Mouse (Mus musculus) CD8-positive naive resting alpha-beta T cell, adult 2 months (primary cell): ENCODE results near the gene Drap1.

ENCODE experiments used
- DNase-seq, 2 experiments: peaks; one replicate each; pipeline ENCODE4 v3.0.0; 2022; ENCODE audit warnings: low read depth in 2 of 2, low spot score in 2 of 2

Gene Drap1

DNA sequence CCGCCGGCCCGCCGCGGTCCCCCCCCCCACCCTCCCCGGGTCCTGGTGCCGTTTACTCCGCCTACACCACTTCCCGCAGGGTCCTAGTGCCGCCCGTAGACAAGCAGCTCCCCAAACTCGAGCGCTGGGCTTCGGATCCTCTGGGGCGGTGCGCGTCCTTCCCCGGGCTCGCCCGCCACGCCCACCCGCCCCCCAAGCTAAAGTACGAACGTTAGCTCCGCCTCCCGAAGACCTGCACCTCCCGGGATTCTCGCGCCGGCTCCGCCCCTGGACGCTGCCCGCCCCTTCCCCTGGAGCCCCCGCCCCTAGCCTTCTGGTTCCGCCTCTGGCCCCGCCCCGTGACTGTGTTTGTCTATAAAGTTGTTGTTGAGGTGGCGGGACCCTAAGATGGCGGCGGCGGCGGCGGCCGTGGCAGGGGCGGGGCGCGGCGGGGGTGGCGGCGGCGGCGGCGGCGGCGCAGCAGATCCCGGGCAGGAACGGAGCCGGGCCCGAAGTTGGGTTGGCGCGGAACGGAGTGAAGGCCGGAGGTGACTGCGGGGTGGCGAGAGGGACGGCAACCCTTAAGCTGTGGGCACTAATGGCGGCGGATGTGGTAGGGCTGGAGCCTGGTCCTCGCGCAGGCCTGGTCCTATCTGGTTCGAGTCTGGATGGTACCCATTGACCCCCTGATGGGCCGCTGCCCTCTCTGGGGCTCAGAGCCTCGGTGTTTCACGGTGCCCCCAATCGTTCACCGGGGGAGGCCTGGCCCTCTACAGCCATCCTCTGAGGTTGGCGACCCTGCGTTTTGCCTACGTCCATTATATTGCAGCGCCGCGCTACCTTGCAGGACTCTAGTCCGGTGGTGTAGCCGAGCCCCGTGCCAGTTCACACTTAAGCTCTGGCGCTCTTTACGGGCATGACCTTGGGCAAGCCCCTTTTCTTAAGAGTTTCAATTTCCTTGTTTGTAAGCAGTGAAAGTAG is at the start of gene Drap1, which contains the start of gene AI837181:
TSS of gene Drap1 (minus strand) at position 198 of the 960 bp plus-strand sequence.
TSS of gene AI837181 (plus strand) at position 363 of the 960 bp plus-strand sequence.
- DNase-seq, result peak; percentile 90 to 92

DNA sequence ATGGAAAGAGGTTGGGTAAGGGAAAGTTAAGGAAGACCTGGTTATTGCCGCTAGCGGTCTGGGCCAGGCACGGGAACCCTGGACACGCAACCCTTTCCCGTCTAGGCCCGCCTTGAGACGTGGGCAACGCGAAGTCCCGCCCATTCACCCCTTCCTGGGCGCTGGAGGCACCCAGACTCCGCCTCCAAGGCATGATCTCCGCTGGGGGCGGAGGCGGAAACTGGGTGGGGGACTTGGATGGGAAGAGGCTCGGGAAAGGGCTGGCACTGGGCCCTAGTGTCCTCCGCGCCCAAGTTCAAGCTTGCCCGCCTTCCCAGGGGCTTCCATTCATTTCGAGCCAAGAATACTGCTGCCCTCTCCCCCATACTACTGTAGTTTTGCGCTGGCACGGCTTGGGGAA is 48.9 kb upstream of the Drap1 start, which contains the start of gene Efemp2:
TSS of gene Efemp2 (plus strand) at position 235 of the 400 bp plus-strand sequence.
- DNase-seq, result peak in 1 of 2 experiments; percentile 20

DNA sequence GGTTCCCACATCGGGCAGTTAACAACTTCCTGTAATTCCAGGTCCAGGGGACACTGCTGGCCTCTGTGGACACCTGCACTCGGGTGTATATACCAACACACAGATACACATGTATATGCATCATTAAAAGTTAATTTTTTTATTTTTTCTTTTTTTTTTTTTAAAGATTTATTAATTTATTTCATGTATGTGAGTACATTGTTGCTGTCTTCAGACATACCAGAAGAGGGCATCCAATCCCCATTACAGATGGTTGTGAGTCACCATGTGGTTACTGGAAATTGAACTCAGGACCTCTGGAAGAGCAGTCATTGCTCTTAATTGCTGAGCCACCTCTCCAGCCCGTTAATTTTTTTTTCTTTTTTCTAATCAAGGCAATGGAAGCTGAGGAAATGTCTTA is 48.1 kb upstream of the Drap1 start:
- no peak for DNase-seq

DNA sequence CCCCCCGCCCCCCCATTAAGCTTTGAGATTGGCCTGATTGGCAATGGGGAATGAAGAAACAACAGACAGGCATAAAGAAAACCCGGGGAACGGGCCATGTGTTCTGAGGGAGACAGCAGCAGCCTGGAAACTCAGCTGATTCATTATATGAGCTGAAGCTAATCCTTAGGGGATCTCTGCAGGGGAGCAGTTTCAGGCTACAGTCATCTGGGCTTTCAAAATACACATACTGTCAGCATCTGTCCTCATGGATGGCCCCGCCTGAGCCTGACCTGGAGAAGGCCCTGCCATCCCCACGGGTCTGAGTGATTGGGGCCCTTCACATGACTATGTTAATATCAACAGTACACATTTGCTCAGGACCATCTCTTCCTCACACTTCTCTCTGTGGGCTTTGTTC is 47.1 kb upstream of the Drap1 start:
- DNase-seq, result no peak

DNA sequence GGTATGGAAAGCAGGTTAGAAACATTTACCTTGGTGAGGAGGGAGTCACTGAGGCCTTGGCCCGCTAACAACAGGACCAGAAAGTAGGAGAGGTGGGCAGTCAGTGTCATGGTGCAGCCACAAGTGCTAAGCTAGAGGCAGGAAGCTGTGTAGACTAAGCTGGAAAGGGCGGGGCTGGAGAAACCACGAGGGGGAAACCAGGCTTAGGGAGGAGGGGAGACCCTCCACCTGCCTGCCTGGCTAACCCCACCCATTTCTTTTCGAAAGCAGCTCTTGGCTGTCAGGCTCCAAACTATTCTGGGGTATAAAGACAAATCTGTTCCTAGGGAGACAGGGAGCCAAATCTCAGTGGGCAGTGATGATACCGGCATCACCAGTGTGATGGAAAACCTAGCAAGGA is 43.6 kb upstream of the Drap1 start, which contains the start of gene Ctsw:
TSS of gene Ctsw (minus strand) at position 134 of the 400 bp plus-strand sequence.
- DNase-seq, result peak; percentile 49 to 63

DNA sequence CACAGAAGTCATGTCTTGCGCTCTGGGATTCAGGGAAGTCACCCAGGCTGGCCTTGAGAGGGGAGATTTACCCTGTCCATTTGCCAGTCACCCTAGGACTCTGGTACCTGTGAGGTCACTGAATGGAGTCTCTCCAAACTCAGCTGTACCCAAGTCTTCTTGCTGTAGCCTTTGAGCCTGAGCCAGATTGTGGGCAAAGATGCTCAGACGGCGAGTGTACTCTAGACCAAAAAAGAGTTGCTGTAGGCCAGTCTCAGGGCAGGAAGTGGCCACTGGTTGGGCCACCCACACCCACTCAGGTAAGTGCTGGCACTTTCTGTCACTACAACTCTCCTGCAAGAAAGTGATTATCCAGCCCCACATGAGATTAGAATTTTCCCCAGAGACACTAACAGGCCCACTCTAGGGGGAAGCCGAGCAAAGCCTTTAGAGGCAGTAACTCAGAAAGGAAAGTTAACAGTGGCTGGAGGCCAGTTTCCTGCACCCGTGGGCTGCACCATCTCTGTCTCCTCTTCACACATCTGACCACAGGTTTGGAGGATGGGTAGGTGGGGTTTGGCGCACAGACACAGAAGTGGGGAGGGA is 42.2 kb upstream of the Drap1 start:
- DNase-seq, result no peak

DNA sequence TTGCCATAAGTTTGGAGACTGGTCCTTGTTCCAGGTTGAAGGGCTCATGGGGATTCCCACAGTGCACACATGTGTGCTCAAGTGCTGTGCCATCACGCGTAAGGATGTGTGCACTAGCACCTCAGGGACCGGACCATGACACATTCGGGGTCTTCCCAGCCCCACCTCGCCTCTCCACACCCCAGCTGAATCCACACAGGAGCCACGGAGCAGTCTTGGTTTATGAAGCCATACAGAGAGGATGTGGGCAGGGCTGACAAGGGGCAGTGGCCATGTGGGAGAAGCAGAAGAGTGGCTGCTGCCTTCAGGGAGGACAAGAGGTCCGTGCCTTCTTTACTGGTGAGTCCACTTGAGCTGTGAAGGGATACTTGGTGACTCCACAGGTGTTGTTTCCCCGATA is 40.3 kb upstream of the Drap1 start:
- DNase-seq, result no peak

DNA sequence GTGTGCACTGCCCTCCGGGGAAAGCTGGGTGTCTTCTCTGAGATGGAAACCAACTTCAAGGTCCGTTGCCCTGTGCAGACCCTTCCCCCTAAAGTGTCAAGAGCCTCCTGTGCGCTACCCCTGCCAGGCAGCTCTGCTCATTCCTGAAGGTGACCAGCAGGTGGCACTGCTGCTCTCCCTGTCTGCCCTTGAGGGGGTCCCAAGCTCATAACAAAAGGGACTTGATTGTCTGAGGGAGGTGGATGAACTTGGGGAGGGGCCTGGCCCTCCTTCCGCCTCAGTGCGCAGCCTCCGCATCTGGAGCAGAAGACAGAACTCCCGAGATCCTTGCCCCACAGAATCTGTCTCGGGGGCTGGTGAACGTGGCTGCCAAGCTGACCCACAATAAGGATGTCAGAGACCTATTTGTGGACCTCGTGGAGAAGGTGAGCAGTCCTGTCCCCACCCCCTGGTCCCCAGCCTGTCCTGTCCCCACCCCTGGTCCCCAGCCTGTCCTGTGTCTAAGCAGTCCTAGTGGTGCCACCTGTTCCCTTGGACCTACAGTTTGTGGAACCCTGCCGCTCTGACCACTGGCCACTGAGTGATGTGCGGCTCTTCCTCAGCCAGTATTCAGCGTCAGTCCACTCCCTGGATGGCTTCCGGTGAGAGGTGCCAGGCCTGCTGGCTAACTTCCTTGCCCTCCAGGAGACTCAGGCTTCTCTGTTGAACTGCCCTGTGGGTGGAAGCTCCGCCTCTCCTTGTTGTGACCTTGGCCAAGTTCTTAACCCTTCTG is 39.2 kb upstream of the Drap1 start:
- peak; percentile 49 to 65 for DNase-seq

DNA sequence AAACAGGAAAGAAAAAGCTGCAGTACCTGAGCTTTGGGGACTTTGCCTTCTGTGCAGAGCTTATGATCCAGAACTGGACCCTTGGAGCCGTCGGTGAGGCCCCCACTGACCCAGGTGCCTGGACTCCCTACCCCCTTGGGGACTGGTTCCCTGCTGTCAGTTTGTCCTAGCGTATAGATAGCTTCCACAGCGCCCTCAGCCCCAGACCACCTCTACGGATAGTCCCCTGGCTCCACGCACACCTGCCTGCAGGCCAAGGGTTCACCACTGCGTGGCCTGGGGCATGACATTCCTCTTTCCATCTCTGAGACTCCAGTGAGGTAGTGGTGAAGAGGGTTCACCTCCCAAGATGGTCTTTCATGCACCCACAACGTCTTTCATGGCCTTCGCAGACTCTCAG is 38.4 kb upstream of the Drap1 start:
- no peak for DNase-seq

DNA sequence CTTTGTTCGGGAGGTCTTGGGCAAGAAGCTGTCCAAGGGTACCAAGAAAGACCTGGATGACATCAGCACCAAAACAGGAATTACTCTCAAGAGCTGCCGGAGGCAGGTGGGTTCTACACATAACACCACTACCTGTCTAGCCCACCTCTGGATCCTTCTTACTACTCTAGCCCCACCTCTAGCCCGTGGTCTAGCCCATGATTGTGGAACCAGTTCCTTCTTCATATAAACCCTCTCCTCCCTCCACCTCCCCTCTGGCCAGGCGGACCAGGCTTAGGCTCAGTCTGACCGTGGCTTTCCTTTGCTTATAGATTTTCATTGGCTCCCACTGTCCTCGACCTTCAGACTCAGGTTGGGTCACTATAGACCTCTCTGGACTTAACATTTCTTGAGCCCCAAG is 36.6 kb upstream of the Drap1 start:
- no peak for DNase-seq

DNA sequence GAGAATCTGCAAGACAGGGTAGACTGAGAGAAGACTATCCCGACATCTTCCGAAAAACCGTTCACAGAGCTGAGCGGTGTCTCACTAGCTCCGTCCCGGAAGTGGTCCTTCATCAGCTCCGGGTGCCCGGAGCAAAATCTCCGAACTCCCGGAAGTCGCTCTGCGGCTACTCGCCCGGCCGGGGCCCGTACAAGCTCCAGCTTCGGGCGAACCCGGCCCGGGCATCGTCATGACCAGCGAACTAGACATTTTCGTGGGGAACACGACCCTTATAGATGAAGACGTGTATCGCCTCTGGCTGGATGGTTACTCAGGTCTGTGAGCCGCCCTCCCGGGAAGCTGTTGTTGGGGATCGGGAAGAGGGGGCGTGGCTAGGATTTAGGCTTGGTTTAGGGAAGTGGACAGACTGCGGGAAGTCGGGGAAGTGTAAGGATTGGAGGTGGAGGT is 35.7 kb upstream of the Drap1 start, which contains the start of gene Fibp:
TSS of gene Fibp (plus strand) at position 151 of the 447 bp plus-strand sequence.
- peak; percentile 75 to 84 for DNase-seq

DNA sequence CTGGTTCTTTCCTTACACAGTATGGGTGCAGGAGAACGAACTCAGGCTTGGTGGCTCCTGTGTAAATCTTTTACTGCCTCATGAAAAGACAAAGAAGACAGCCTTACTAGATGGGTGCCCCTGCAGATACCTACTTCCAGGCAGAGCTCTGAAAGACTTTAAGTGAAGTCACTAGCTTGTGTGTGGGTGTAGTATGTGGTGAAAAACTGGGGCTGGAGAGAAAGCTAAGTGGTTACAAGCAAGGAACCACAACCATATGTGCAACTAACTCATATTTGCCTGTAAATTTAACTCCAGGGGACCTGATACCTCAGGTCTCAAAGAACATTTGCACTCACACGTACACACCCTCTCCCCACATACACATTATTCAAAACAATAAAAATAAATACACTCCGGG is 35.1 kb upstream of the Drap1 start:
- DNase-seq, result no peak

DNA sequence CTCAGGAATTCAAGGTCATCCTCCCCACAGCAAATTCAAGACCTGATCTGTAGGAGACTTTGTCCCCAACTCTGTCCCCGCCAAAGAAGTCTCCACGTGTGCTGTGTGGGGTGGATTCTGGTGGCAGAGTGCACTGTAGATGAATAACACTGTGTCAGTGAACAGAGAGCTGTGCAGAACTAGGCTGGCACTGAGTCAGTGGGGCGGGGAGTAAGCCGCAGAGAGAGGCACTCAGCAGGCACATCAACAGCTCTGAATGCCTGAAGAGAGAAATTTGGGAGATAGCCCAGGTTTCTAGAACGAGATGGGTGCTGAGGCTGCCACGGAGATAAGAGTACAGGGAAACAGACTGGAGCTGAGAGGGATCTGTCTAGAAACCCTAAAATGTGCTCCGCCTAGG is 34.2 kb upstream of the Drap1 start:
- DNase-seq, result no peak

DNA sequence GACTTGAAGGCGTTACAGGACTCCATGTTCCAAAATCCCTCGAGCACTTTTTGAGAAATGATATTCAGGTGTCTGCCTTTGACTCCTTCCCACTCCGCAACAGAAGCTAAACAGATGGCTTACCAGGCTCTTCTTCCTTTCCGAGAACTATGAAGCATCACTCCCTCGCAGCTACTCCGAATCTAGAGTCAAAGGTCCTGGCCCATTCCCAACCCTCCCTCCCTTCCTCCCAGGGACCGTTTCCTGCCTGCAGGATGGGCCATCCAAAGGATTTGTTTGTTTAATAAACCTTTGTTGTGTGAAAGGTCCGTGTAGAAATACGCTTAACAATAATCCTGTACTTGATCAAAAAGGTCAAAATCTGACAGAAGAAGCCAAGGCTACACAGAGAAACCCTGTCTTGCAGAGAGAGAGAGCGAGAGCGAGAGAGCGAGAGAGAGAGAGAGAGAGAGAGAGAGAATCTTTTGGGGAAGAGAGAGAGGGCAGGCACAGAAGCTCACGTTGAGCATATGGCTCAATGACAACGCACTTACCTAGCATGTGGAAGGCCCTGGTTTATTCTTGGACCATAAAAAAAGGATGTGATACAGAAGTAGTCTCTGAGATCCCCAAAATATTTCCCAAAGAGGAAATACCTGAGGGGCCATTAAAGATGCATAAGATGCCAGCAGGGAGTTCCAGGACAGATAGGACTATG is 33.1 kb upstream of the Drap1 start, which contains the start of gene Ccdc85b:
TSS of gene Ccdc85b (minus strand) at position 149 of the 697 bp plus-strand sequence.
- DNase-seq, result no peak

DNA sequence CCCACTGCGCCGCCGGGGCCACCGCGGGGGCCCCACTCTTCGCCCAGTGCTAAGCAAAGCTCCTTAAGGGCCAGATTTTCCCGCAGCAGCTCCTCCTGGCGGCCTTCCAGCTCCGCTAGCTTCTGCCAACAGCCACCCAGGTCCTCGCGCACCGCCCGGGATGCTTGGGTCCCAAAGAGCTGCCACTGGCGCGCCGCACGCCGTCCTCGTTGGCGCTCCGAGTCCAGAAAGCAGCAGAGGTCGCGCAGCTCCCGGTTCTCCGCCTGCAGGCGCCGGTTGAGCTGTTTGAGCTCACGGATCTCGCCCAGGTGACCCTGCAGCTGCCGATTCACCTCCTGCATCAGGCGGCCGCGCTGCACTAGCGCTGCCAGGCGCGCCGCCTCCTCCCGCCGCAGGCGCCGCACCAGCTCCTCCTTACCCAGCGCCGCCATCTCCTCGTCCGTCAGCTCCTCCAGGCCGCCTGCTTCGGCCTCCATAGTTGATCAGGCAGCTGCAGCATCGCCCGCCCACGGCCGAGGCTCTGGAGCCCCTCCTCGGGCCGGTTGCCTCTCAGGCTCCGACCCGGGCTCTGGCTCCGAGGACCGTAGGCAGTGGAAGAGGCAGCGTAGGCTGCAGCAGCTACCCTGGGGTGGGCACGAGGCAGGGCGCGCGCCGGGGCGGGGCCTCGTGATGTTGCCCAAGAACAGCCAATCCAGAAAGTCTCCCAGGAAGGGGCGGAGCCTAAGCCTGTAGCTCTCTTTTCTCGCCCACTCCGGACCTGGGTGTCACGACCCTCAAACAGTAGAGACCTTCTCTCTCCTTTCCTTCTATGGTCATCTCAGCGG is 32.4 kb upstream of the Drap1 start:
- DNase-seq, result peak; percentile 77 to 91

DNA sequence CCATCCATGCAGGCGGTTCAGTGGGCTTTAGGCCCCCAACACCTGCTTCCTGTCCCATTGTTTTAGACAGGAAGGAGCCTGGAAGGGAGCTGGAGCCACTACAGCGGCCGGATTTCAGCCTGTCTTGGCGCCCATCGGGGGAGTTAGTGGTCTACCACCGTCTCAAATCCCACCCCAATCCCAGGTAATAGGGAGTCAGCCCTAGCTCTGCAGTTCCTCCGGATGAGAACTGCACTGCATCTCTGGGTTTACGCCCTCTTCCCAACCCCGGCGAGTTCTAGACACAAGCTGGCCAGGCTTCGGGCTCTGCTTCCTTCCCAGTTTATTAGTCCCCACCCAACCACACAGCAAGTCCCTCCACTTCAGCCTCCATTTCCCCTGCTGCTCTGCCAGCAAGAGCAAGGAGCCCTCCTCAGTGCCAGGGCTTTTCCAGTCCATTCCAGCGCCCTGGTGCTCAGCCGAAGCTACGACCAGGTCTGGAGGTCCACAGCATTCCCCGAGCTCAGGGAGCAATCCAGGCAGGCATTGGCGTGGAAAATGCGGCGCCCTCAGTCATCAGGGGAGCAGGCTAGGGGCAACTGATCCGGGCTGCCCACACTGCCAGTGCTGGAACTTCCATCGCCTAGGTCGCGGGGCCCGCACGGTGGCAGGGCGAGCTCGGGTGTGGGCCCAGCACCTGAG is 31.6 kb upstream of the Drap1 start:
- no peak for DNase-seq

DNA sequence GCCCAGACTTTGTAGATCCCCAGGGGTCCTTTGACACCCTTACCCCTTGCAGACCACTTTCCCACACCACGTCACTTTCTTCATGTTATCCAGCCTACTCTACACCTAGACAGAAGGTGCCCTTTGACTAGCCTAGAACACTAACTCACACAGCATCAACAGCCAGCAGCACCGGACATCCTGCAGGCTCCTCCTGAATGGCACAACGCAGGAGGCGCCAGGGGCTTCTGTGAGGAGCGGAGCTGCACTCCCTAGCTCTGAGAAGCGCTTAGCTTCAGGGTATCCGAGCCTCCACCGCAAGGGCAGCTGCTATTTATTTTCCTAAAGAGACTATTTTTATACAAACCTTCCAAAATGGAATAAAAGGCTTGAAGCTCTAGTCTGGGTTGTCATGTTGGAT is 30.8 kb upstream of the Drap1 start:
- DNase-seq, result no peak

DNA sequence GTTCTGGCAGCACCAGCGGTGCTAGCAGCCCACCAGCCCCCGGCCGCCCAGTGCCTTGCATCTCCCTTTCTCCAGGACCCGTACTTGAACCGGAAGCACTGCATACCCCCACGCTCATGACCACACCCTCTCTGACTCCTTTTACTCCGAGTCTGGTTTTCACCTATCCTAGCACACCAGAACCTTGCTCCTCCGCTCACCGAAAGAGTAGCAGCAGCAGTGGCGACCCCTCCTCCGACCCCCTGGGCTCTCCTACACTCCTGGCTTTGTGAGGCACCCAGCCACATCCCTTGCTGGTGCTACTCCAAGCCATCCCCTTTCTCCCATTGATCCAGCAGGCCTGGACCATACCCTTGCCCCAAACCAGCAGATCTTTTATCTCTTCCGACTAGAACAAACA is 30.3 kb upstream of the Drap1 start:
- DNase-seq, result no peak

DNA sequence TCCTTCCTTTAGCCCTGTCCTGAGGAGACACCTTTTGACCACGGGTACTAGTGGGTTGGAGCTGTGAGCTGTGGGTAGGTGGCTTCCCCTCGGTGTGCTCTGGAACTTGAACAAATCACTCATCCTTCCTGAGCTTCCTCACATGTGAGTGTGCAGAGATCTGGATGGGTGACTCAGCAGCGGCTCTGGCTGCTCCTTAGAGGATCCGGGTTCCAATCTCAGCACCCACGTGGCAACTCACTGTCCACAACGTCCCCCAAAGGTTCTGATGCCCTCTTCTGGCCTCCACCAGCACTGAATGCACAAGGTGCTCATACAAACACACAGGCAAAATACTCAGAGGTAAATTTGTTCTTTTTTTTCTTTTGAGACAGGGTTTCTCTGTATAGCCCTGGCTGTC is 27.0 kb upstream of the Drap1 start:
- no peak for DNase-seq
